Mouse (Mus musculus) urinary bladder, adult 18-20 months (tissue): ENCODE results near the gene Phlda3.

Experiments
- DNase-seq, 2 experiments: peaks; one replicate each; pipeline ENCODE4 v3.0.0; 2022; ENCODE audit warnings: low spot score in 2 of 2, mixed read lengths in 2 of 2

Phlda3 gene

GRCm38 (mm10) chr1:135793370-135794215, 27.7 kb downstream of the Phlda3 start:
- peak; percentile 74 to 78 for DNase-seq

GRCm38 (mm10) chr1:135794216-135795134, 28.6 kb downstream of the Phlda3 start:
- DNase-seq = peak in 1 of 2 experiments; percentile 55

- no peak for DNase-seq
These were observed 32.6 kb downstream of the Phlda3 start for GRCm38 (mm10) chr1:135798492-135798891.

- no peak for DNase-seq
These were observed 33.2 kb downstream of the Phlda3 start for GRCm38 (mm10) chr1:135799109-135799627.

- no peak for DNase-seq
These were observed 34.5 kb downstream of the Phlda3 start for GRCm38 (mm10) chr1:135800192-135800950.

GRCm38 (mm10) chr1:135807546-135807945, 41.6 kb downstream of the Phlda3 start:
- no peak for DNase-seq

- DNase-seq = no peak
These were observed 44.3 kb downstream of the Phlda3 start for GRCm38 (mm10) chr1:135810180-135810579.

GRCm38 (mm10) chr1:135811016-135811646, 45.2 kb downstream of the Phlda3 start:
- DNase-seq = peak; percentile 71 to 83

GRCm38 (mm10) chr1:135812205-135812604, 46.3 kb downstream of the Phlda3 start:
- DNase-seq = no peak

GRCm38 (mm10) chr1:135812618-135813017, 46.7 kb downstream of the Phlda3 start:
- no peak for DNase-seq

GRCm38 (mm10) chr1:135813071-135813470, 47.2 kb downstream of the Phlda3 start:
- no peak for DNase-seq

- DNase-seq = no peak
These were observed 47.9 kb downstream of the Phlda3 start for GRCm38 (mm10) chr1:135813687-135814395.

GRCm38 (mm10) chr1:135814531-135814930, 48.6 kb downstream of the Phlda3 start:
- no peak for DNase-seq

- DNase-seq = no peak
These were observed 51.7 kb downstream of the Phlda3 start for GRCm38 (mm10) chr1:135817595-135817994.

GRCm38 (mm10) chr1:135818481-135819086, 52.7 kb downstream of the Phlda3 start, which contains the start of gene Lad1:
Gene Lad1, plus strand, starts transcription at chr1:135818598.
- DNase-seq = peak; percentile 70 to 77
